Mouse (Mus musculus) spleen, adult 2 months (tissue): ENCODE data around the gene Ly75. TPM values are rescaled to one million over a fixed set of nuclear protein-coding genes. Genes with fewer than 3 reads are reported as not detected.

Experiments
- DNase-seq, 2 experiments: peaks; one replicate each; pipeline versions ENCODE4 v3.0.0 to v3.0.0-alpha.2; 2012 to 2021; ENCODE audit warnings: low spot score in 2 of 2, low read depth in 1 of 2
- H3K27ac ChIP-seq: fragments of 200-500 bp; 2 replicates; pipeline ENCODE4 v1.5.1; 2012; ENCODE audit warnings: low read length, inconsistent platforms; ENCODE audit not compliant: insufficient read depth
- H3K27me3 ChIP-seq: fragments of 200-500 bp; 2 replicates; pipeline ENCODE4 v1.6.1; 2012; ENCODE audit warnings: mild to moderate bottlenecking, moderate library complexity, low read length, inconsistent platforms; ENCODE audit not compliant: control insufficient read depth, insufficient read depth
- H3K36me3 ChIP-seq: fragments of 200-500 bp; 2 replicates; pipeline ENCODE4 v1.6.1; 2012; ENCODE audit warnings: mild to moderate bottlenecking, low read length, inconsistent platforms; ENCODE audit not compliant: control insufficient read depth, insufficient read depth
- H3K4me1 ChIP-seq: fragments of 200-500 bp; 2 replicates; pipeline ENCODE4 v1.6.1; 2011; ENCODE audit warnings: inconsistent platforms; ENCODE audit not compliant: control insufficient read depth, insufficient read depth, insufficient read length
- H3K4me3 ChIP-seq: fragments of 200-500 bp; 2 replicates; pipeline ENCODE4 v1.5.1; 2011; ENCODE audit warnings: mild to moderate bottlenecking, inconsistent platforms; ENCODE audit not compliant: insufficient read depth, insufficient read length; ENCODE audit errors: extremely low read depth
- CTCF ChIP-seq: fragments of 200-500 bp; IDR thresholded peaks from 2 replicates; pipeline ENCODE4 v1.5.1; 2011; ENCODE audit warnings: mild to moderate bottlenecking, inconsistent platforms; ENCODE audit not compliant: insufficient read depth, insufficient read length, insufficient replicate concordance; ENCODE audit errors: extremely low read depth
- POLR2A ChIP-seq: fragments of 200-500 bp; IDR thresholded peaks from 2 replicates; pipeline ENCODE4 v1.6.1; 2011; ENCODE audit warnings: low read depth, low read length, inconsistent platforms
- WGBS: fragments of 180-500 bp; shearing (Covaris S2); methylation state at CpG from one replicate; pipeline ENCODE4 v1.1.7; 2018; 5-methylcytosine and 5-hydroxymethylcytosine counted together
- polyA plus RNA-seq: library from polyadenylated mRNA; depleted of rRNA; stranded (reverse); fragments of >200 nt; gene quantifications from 2 replicates; pipeline ENCODE4 v1.2.3, GENCODE M21; 2012

Ly75 gene
- polyA plus RNA-seq, 1 experiment, result 2.3 TPM

- H3K27me3 ChIP-seq, result no peaks in the 10 kb centered on the region
- H3K4me1 ChIP-seq, result no peaks in the 10 kb centered on the region
- TF ChIP-seq CTCF (no peak), POLR2A (no peak)
These were observed 37.4 kb downstream of the Ly75 start for GRCm38 (mm10) chr2:60345717-60346116.

GRCm38 (mm10) chr2:60343607-60344289 is 39.4 kb downstream of the Ly75 start:
- no peak for DNase-seq
- H3K4me3 ChIP-seq, result no peak overlapping the region
- no peaks in the 10 kb centered on the region for H3K36me3 ChIP-seq
- no peaks in the 10 kb centered on the region for H3K27me3 ChIP-seq
- H3K4me1 ChIP-seq, result no peaks in the 10 kb centered on the region
- 93% methylated on average over 11 of the region's 11 CpGs for WGBS
- TF ChIP-seq POLR2A (no peak), CTCF (no peak)
- no peak overlapping the region for H3K27ac ChIP-seq

More at GRCm38 (mm10) chr2:60345717-60346116, 37.4 kb downstream of the Ly75 start:
- DNase-seq, result no peak
- H3K4me3 ChIP-seq, result no peak overlapping the region
- no peak overlapping the region for H3K27ac ChIP-seq
- H3K36me3 ChIP-seq, result peaks cover 2% of the 10 kb centered on the region; the same call in 1 of the 2 replicates
- 95% methylated on average over 7 of the region's 7 CpGs for WGBS

- Histone ChIP-seq H3K36me3 (no peaks in the 10 kb centered on the region), H3K27me3 (no peaks in the 10 kb centered on the region), H3K4me3 (no peak overlapping the region), H3K4me1 (no peaks in the 10 kb centered on the region), H3K27ac (no peak overlapping the region)
- TF ChIP-seq POLR2A, result no peak
- no peak for TF ChIP-seq CTCF
- DNase-seq, result no peak
- 51% methylated on average over 4 of the region's 4 CpGs for WGBS
These were observed 40.8 kb downstream of the Ly75 start for GRCm38 (mm10) chr2:60342107-60342880.

GRCm38 (mm10) chr2:60337937-60338336 is 45.2 kb downstream of the Ly75 start:
- Histone ChIP-seq H3K27me3 (no peaks in the 10 kb centered on the region), H3K36me3 (no peaks in the 10 kb centered on the region), H3K27ac (no peak overlapping the region), H3K4me3 (no peak overlapping the region), H3K4me1 (no peaks in the 10 kb centered on the region)
- WGBS, result 91% methylated on average over 9 of the region's 9 CpGs
- DNase-seq, result no peak
- TF ChIP-seq CTCF, result no peak
- TF ChIP-seq POLR2A, result no peak

- H3K4me3 ChIP-seq, result no peak overlapping the region
- H3K27me3 ChIP-seq, result no peaks in the 10 kb centered on the region
- no peak for DNase-seq
- peaks cover 15% of the 10 kb centered on the region for H3K36me3 ChIP-seq
- WGBS, result 92% methylated on average over 10 of the region's 10 CpGs
- TF ChIP-seq CTCF (no peak), POLR2A (no peak)
- H3K4me1 ChIP-seq, result no peaks in the 10 kb centered on the region
- no peak overlapping the region for H3K27ac ChIP-seq
These were observed 54.5 kb downstream of the Ly75 start for GRCm38 (mm10) chr2:60328641-60329040.

- Histone ChIP-seq H3K4me1 (no peaks in the 10 kb centered on the region), H3K27ac (no peak overlapping the region), H3K36me3 (peaks cover 15% of the 10 kb centered on the region), H3K4me3 (no peak overlapping the region), H3K27me3 (no peaks in the 10 kb centered on the region)
- no peak for DNase-seq
- TF ChIP-seq POLR2A (no peak), CTCF (no peak)
- WGBS, result 96% methylated on average over 11 of the region's 11 CpGs
These were observed 55.5 kb downstream of the Ly75 start for GRCm38 (mm10) chr2:60327581-60327980.

GRCm38 (mm10) chr2:60326948-60327347 is 56.2 kb downstream of the Ly75 start:
- H3K27ac ChIP-seq, result no peak overlapping the region
- H3K36me3 ChIP-seq, result peaks cover 13% of the 10 kb centered on the region
- 80% methylated on average over 7 of the region's 7 CpGs for WGBS
- no peak for TF ChIP-seq CTCF
- no peak for TF ChIP-seq POLR2A
- no peaks in the 10 kb centered on the region for H3K27me3 ChIP-seq
- DNase-seq, result no peak
- H3K4me3 ChIP-seq, result no peak overlapping the region
- H3K4me1 ChIP-seq, result no peaks in the 10 kb centered on the region
